ENCODE assay signal across 8 mouse cellular contexts in the genomic region with DNA sequence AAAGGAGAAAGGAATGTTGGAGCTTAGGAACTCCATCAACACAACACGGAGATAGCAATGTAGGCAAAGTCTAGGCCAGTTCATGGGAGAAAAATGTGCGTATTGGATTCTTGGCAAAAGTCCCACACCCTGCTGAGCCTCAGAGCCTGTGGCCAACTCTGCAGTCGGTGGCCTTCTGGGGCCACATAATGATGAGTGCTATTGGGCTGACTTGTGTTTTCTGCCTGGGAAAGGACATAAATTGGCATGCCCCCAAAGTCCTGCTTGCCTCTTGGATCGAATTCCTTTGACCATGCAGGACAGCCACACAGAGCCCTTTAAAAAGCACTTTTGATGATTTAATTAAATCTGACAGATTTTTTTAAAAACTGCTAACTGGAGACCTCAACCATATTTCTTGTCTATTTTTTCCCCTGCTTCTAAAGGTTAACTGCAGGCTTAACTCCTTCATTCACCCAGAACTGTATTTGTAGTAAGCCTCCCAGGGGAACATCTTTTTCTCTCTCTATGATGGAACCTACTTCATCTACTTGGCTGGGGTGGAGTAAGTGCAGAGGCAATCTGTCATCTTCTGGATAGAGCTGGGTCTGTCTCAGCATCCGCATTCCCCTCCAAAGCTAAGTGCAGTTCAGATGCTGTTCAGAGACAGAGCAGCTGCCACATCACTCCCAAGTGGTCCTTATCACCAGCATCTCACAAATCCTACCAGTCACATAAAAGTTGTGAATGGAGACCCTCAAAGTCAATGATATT.
DNase-seq lines count a peak whose midpoint lies in the region; ATAC-seq lines count a peak whose summit lies in the region.

No protein-coding gene starts in this region.

- H3K27me3 ChIP-seq in forebrain, embryonic 14.5 days (replicated peaks; ENCODE audit: control insufficient read depth, insufficient read depth, low read length): no peaks in the 10 kb centered on the region
- no peaks in the 10 kb centered on the region; the same call in 1 of the 2 replicates for H3K27me3 ChIP-seq in forebrain, embryonic 10.5 days (ENCODE audit: poor library complexity, severe bottlenecking)

- H3K27ac ChIP-seq in forebrain, embryonic 14.5 days (ENCODE audit: low read depth, low read length): no peak overlapping the region
- no peak overlapping the region for H3K27ac ChIP-seq in forebrain, embryonic 10.5 days

- no peaks in the 10 kb centered on the region for H3K36me3 ChIP-seq in forebrain, embryonic 14.5 days (ENCODE audit: control insufficient read depth, insufficient read depth, low read length)
- no peaks in the 10 kb centered on the region for H3K36me3 ChIP-seq in forebrain, embryonic 10.5 days (replicated peaks)

- no peak overlapping the region for H3K9ac ChIP-seq in forebrain, embryonic 14.5 days (ENCODE audit: low read length)

- 36% methylated on average over 5 of the region's 5 CpGs for WGBS in forebrain, embryonic 14.5 days
- WGBS in forebrain, embryonic 10.5 days: 81% methylated on average over 5 of the region's 5 CpGs

- peak; percentile 60 for DNase-seq in forebrain, embryonic 14.5 days (ENCODE audit: low spot score)
- DNase-seq in forebrain, embryonic 10.5 days (ENCODE audit: extremely low spot score, low spot score): no peak
- peak; percentile 4 for DNase-seq in right cerebral cortex, adult 18-20 months
- no peak for DNase-seq in right cerebral cortex, postnatal 4 days
- peak; percentile 48 to 56 for DNase-seq in heart, adult 9 months (ENCODE audit: low spot score in 2 of 2)
- DNase-seq in layer of hippocampus, postnatal 14 days (ENCODE audit: low spot score in 2 of 2): peak; percentile 15 to 60
- DNase-seq in thymus, postnatal 36 days: no peak
- DNase-seq in frontal cortex, postnatal 10 days (ENCODE audit: low spot score in 2 of 2): no peak

- H3K4me2 ChIP-seq in forebrain, embryonic 14.5 days (ENCODE audit: low read length): no peak overlapping the region

- H3K4me3 ChIP-seq in forebrain, embryonic 14.5 days (ENCODE audit: low read depth, low read length): no peak overlapping the region
- H3K4me3 ChIP-seq in forebrain, embryonic 10.5 days: no peak overlapping the region

- no peaks in the 10 kb centered on the region for H3K4me1 ChIP-seq in forebrain, embryonic 14.5 days (ENCODE audit: control insufficient read depth, insufficient read depth, low read length)
- H3K4me1 ChIP-seq in forebrain, embryonic 10.5 days: no peaks in the 10 kb centered on the region

- ATAC-seq in forebrain, embryonic 14.5 days: no peak

- no peaks in the 10 kb centered on the region for H3K9me3 ChIP-seq in forebrain, embryonic 14.5 days (replicated peaks; ENCODE audit: control insufficient read depth, low read length)
- no peaks in the 10 kb centered on the region for H3K9me3 ChIP-seq in forebrain, embryonic 10.5 days

Comparison
In these comparisons a context has a peak if more than half of its experiments do, and no peak if none do; other contexts are left out.
1. DNase-seq: peak in forebrain, embryonic 14.5 days (single experiment), right cerebral cortex, adult 18-20 months (single experiment), heart, adult 9 months (2 of 2) and layer of hippocampus, postnatal 14 days (2 of 2); none in forebrain, embryonic 10.5 days (single experiment), right cerebral cortex, postnatal 4 days (single experiment), thymus, postnatal 36 days (0 of 2) and frontal cortex, postnatal 10 days (0 of 2).